Mouse (Mus musculus) brain, embryonic 14.5 days (tissue): Measurements from ENCODE around the gene 1500009C09Rik.

Source experiments
- CTCF ChIP-seq: fragments of 200-500 bp; IDR thresholded peaks from 2 replicates; pipeline ENCODE4 v1.5.1; 2012; ENCODE audit warnings: inconsistent platforms, mild to moderate bottlenecking, moderate library complexity, borderline replicate concordance; ENCODE audit not compliant: insufficient read depth, insufficient read length; ENCODE audit errors: extremely low read depth
- POLR2A ChIP-seq: fragments of 200-500 bp; IDR thresholded peaks from 2 replicates; pipeline ENCODE4 v1.6.1; 2012; ENCODE audit warnings: mild to moderate bottlenecking, inconsistent platforms, borderline replicate concordance; ENCODE audit not compliant: poor library complexity, insufficient read depth, insufficient read length, severe bottlenecking; ENCODE audit errors: extremely low read depth

DNA sequence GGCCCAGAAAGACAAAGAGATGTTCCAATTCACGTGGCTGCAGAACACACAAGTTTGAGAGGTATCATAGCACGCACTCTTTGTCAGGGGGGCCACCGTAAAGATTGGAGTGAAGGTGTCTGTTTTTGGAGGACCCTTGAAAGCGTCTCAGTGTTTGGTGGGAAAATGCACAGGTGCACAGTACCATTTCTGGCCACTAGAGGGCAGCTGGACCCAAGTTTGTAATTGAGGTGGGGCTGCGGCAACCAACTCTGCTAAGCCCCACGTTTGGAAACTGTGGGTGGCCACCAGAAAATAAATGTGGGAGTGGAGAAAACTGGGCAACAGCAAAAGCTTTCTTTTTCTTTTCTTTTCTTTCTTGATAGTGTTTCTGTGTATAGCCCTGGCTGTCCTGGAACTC is 14.2 kb downstream of the 1500009C09Rik start:
- peak; percentile 94 for TF ChIP-seq CTCF
- TF ChIP-seq POLR2A: no peak
